Comparison of ENCODE assay signal across 16 mouse cellular contexts in genomic region chr6:143027896-143028295, GRCm38 (mm10).
"Had no signal": no experiment of that assay in that cellular context is flagged by ENCODE, and none has a peak within 500 bp of the region (broad histone marks: within the 10 kb centered on the region; RNA-seq: fewer than 3 reads in every experiment).

No protein-coding gene starts in this region.

- H3K4me1 ChIP-seq: liver, embryonic 13.5 days; midbrain, embryonic 12.5 days; neural tube, embryonic 13.5 days had no signal

- ATAC-seq: midbrain, embryonic 16.5 days had no signal

- H3K27me3 ChIP-seq: liver, embryonic 13.5 days; midbrain, embryonic 12.5 days; neural tube, embryonic 13.5 days had no signal

- H3K27ac ChIP-seq: left cerebral cortex, adult 2 months; liver, embryonic 13.5 days; midbrain, embryonic 12.5 days; neural tube, embryonic 13.5 days had no signal

- H3K4me2 ChIP-seq: liver, embryonic 13.5 days; midbrain, embryonic 12.5 days; neural tube, embryonic 13.5 days had no signal

- H3K9ac ChIP-seq: liver, embryonic 13.5 days; midbrain, embryonic 12.5 days; neural tube, embryonic 13.5 days had no signal

- H3K4me3 ChIP-seq: left cerebral cortex, adult 2 months; liver, embryonic 13.5 days; midbrain, embryonic 12.5 days; myocyte; neural tube, embryonic 13.5 days had no signal

- DNase-seq: kidney, adult 18-20 months; kidney, adult 9 months; kidney, postnatal 36 days; layer of hippocampus, postnatal 36 days; liver, embryonic 13.5 days; lung, adult 2 months; lung, postnatal 14 days; lung, postnatal 4 days; thymus, adult 2 months; thymus, postnatal 14 days; thymus, postnatal 4 days had no signal

- H3K9me3 ChIP-seq: liver, embryonic 13.5 days; midbrain, embryonic 12.5 days; neural tube, embryonic 13.5 days had no signal
